8 mouse cellular contexts compared by ENCODE assay signal in the genomic region with DNA sequence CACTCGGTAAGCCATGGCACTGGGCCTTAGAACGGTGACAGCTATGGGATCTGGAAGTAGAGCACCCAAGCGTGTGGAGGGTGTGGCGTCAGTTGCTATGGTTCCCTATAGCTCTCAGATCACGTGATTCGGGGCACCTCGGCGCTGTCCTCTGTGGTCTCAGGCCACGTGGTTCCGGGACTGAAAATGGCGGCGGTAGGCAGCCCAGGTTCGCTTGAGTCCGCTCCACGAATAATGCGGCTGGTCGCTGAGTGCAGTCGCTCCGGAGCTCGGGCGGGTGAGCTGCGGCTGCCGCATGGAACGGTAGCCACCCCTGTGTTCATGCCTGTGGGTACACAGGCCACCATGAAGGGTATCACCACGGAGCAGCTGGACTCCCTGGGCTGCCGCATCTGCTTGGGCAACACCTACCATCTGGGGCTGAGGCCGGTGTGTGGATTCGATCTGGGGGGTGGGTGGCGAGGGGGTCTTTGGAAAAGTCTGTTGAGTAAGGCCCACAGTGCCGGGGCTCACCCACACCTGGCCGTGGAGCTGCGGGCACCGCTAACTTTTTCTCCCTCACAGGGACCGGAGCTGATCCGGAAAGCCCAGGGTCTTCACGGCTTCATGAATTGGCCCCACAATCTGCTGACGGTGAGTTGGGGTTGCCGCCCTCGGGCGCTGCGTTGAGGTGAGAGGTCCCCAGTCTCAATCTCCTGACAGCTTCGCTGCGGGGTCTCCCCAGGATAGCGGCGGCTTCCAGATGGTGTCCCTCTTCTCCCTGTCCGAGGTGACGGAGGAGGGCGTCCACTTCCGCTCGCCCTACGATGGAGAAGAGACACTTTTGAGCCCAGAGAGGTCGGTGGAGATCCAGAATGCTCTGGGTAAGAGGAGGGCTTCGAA. TPM values are rescaled to one million over a fixed set of nuclear protein-coding genes. Genes with fewer than 3 reads are reported as not detected.
DNase-seq lines count a peak whose midpoint lies in the region; ATAC-seq lines count a peak whose summit lies in the region.

A gene (plus strand): TSS at position 169 of the 882 bp plus-strand sequence.

- intact Hi-C loops in gastrocnemius, postnatal 14 days (cut with DNase I; ENCODE audit: low total_unique reads): no loop called here
- intact Hi-C loops in left cerebral cortex, postnatal 10 days (cut with DNase I): loop anchor here (2.0 to 5.0 kb wide), 3 partner anchors 45 to 100 kb away; a partner anchor contains a TSS

- ATAC-seq in inflammation-experienced regulatory T-cells, adult 6 months: peak; percentile 94
- peak; percentile 94 for ATAC-seq in megakaryocyte-erythroid progenitor cell, adult 5-6 weeks (replicated peaks; ENCODE audit: low FRiP score, low TSS enrichment, poor library complexity, severe bottlenecking)

- DNase-seq in adipocyte (ENCODE audit: low spot score): peak; percentile 77
- DNase-seq in embryo, embryonic 10 days (ENCODE audit: low spot score): peak; percentile 98
- peak; percentile 80 for DNase-seq in gastrocnemius, postnatal 14 days
- DNase-seq in left cerebral cortex, postnatal 10 days (ENCODE audit: extremely low spot score in 1 of 2, low spot score in 2 of 2): peak; percentile 92
- peak; percentile 87 for DNase-seq in right cerebral cortex, postnatal 25 days
- peak; percentile 78 to 84 for DNase-seq in urinary bladder, postnatal 4 days (ENCODE audit: low spot score in 2 of 2)

RNA-seq across cellular contexts. Expression of the gene that starts here (rescaled TPM):
- total RNA-seq in gastrocnemius, postnatal 14 days (2021): 1 to 10 TPM; 5.5 to 8.1 TPM
- 10 to 100 TPM; 26.2 to 49.8 (median 39.8) TPM for polyA plus RNA-seq in inflammation-experienced regulatory T-cells, adult 6 months (2017; shearing (Covaris generic))
- 10 to 100 TPM; 33.2 to 35.1 TPM for total RNA-seq in left cerebral cortex, postnatal 10 days (2021)
- total RNA-seq in megakaryocyte-erythroid progenitor cell, adult 5-6 weeks (2014; fragmentation: Nextera tagmentation): 56.6 and 56.8 TPM in 2 replicates
- total RNA-seq in megakaryocyte-erythroid progenitor cell, adult 5-6 weeks (2017): 23.5 and 36.1 TPM in 2 replicates

Comparison
In these comparisons a context has a peak if more than half of its experiments do, and no peak if none do; other contexts are left out.
1. Peak in every context shown above with its lines: DNase-seq and ATAC-seq.